Mouse (Mus musculus) hindbrain, embryonic 14.5 days (tissue): ENCODE measurements at regions not wholly inside any gene's neighbourhood (a gene's known extent, or its start where the extent isn't known, plus 50 kb on each side); places are given as distances from the start of the nearest gene placed in this dataset.

Experiments used
- ATAC-seq: fragments of 200-750 bp; cut with Nextera tagmentation; 2 replicates; pipeline ENCODE4 v1.8.0; 2017; ENCODE audit warnings: moderate number of reproducible peaks, mild to moderate bottlenecking, moderate TSS enrichment, moderate library complexity; ENCODE audit not compliant: low FRiP score
- DNase-seq: peaks from one replicate; pipeline ENCODE4 v3.0.0-alpha.2; 2015; ENCODE audit warnings: low spot score
- H3K27ac ChIP-seq: fragments of 300-500 bp; sonication (generic); 2 replicates; pipeline ENCODE4 v1.5.1; 2014; ENCODE audit warnings: mild to moderate bottlenecking, moderate library complexity
- H3K27me3 ChIP-seq: fragments of 300-500 bp; sonication (generic); 2 replicates; pipeline ENCODE4 v1.6.1; 2014; ENCODE audit warnings: mild to moderate bottlenecking, low read length, mixed read lengths; ENCODE audit not compliant: control insufficient read depth, insufficient read depth
- H3K36me3 ChIP-seq: fragments of 300-500 bp; sonication (generic); replicated peaks from 2 replicates; pipeline ENCODE4 v1.6.1; 2014; ENCODE audit not compliant: control insufficient read depth, insufficient read depth
- H3K4me1 ChIP-seq: fragments of 300-500 bp; sonication (generic); replicated peaks from 2 replicates; pipeline ENCODE4 v1.6.1; 2014; ENCODE audit warnings: antibody characterized with exemption, low read length, mixed read lengths; ENCODE audit not compliant: control insufficient read depth, insufficient read depth
- H3K4me2 ChIP-seq: fragments of 300-500 bp; sonication (generic); replicated peaks from 2 replicates; pipeline ENCODE4 v1.6.1; 2014; ENCODE audit warnings: mild to moderate bottlenecking, moderate library complexity
- H3K4me3 ChIP-seq: fragments of 300-500 bp; sonication (generic); replicated peaks from 2 replicates; pipeline ENCODE4 v1.5.1; 2014; ENCODE audit warnings: mild to moderate bottlenecking, low read length
- H3K9ac ChIP-seq: fragments of 300-500 bp; sonication (generic); 2 replicates; pipeline ENCODE4 v1.6.1; 2014
- H3K9me3 ChIP-seq: fragments of 300-500 bp; sonication (generic); 2 replicates; pipeline ENCODE4 v1.6.1; 2016; ENCODE audit warnings: low read length; ENCODE audit not compliant: control insufficient read depth
- WGBS: fragments of 180-500 bp; shearing (Covaris S2); extraction: QIAGEN DNeasy Blood & Tissue Kit; methylation state at CpG from one replicate; pipeline ENCODE4 v1.1.7; 2014; 5-methylcytosine and 5-hydroxymethylcytosine counted together

- H3K9me3 ChIP-seq = no peaks in the 10 kb centered on the region
- 4% methylated on average over 8 of the region's 8 CpGs for WGBS
- H3K4me3 ChIP-seq = no peak overlapping the region
- H3K9ac ChIP-seq = peak overlapping the region; percentile 28; the same call in 1 of the 2 replicates
- H3K4me2 ChIP-seq = no peak overlapping the region
- DNase-seq (no peak), ATAC-seq (no peak)
- peaks cover 60% of the 10 kb centered on the region for H3K27me3 ChIP-seq
- no peaks in the 10 kb centered on the region for H3K36me3 ChIP-seq
- peak overlapping the region; percentile 49 for H3K27ac ChIP-seq
- peaks cover 24% of the 10 kb centered on the region for H3K4me1 ChIP-seq
Observed at GRCm38 (mm10) chr19:44696059-44696712, 59.7 kb upstream of the Pax2 start.

GRCm38 (mm10) chr19:44696773-44697172 lies 59.1 kb upstream of the Pax2 start:
- DNase-seq (no peak), ATAC-seq (no peak)
- H3K27me3 ChIP-seq = peaks cover 62% of the 10 kb centered on the region
- no peak overlapping the region for H3K4me2 ChIP-seq
- H3K9me3 ChIP-seq = no peaks in the 10 kb centered on the region
- WGBS = 30% methylated on average over 9 of the region's 9 CpGs
- H3K9ac ChIP-seq = peak overlapping the region; percentile 28; the same call in 1 of the 2 replicates
- no peaks in the 10 kb centered on the region for H3K36me3 ChIP-seq
- H3K4me3 ChIP-seq = no peak overlapping the region
- H3K27ac ChIP-seq = peak overlapping the region; percentile 49; the same call in 1 of the 2 replicates
- peaks cover 24% of the 10 kb centered on the region for H3K4me1 ChIP-seq

GRCm38 (mm10) chr19:44698382-44699256 lies 57.2 kb upstream of the Pax2 start:
- peaks cover 67% of the 10 kb centered on the region for H3K27me3 ChIP-seq
- DNase-seq = peak; percentile 45
- 11% methylated on average over 21 of the region's 21 CpGs for WGBS
- no peaks in the 10 kb centered on the region for H3K36me3 ChIP-seq
- no peaks in the 10 kb centered on the region for H3K9me3 ChIP-seq
- H3K27ac ChIP-seq = peak overlapping the region; percentile 40
- ATAC-seq = no peak
- H3K4me3 ChIP-seq = no peak overlapping the region
- no peak overlapping the region for H3K9ac ChIP-seq
- H3K4me1 ChIP-seq = peaks cover 24% of the 10 kb centered on the region
- H3K4me2 ChIP-seq = peak overlapping the region; percentile 26
